Mouse (Mus musculus): ENCODE measurements around the gene Spry2. TPM values are rescaled to one million over a fixed set of nuclear protein-coding genes. Genes with fewer than 3 reads are reported as not detected.

The Spry2 gene
- polyA plus RNA-seq, 1 experiment: 1.3 TPM

DNA sequence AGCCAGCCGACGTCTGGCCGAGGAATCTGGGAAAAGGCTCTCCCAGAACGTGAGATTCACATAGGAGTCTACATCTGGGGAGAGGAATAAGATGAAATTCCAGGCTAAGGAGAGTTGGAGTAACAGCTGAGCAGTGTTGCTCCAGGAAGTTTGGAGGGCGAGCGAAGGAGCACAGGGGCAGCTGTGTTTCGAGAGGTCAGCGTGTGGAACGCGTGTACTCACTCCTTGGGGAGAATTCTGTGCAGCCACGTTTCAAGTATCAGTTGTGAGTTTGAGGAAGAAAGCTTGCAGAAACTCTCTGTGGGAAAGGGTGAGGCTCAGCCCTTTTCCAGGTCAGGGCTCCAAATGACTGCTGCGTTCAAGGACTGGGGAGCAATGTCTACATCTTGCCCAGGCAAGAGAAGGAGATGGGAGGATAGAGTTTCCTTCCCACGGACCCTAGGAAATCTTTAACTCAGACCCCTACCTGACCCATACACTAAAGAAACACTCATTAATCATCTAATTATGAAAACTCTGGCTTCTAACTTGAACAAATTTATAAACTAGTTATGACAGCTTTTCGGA lies 26.2 kb downstream of the Spry2 start:
- Histone ChIP-seq H3K27ac (ENCODE audit: control insufficient read depth, insufficient read depth, low read depth, low read length) (no peak overlapping the region), H3K4me1 (ENCODE audit: control insufficient read depth, insufficient read depth, low read length) (peaks cover 4% of the 10 kb centered on the region; the same call in 1 of the 2 replicates), H3K36me3 (ENCODE audit: control insufficient read depth, insufficient read depth, low read length) (no peaks in the 10 kb centered on the region), H3K4me3 (ENCODE audit: control insufficient read depth, low read depth, low read length) (no peak overlapping the region), H3K27me3 (ENCODE audit: control insufficient read depth, insufficient read depth, low read length) (no peaks in the 10 kb centered on the region)
- TF ChIP-seq POLR2A (IDR thresholded peaks at IDR 0.05; ENCODE audit: control insufficient read depth, low read depth, low read length) (no peak), CTCF (IDR thresholded peaks at IDR 0.05; ENCODE audit: control insufficient read depth, insufficient read depth, insufficient replicate concordance, low read depth, low read length) (no peak)

DNA sequence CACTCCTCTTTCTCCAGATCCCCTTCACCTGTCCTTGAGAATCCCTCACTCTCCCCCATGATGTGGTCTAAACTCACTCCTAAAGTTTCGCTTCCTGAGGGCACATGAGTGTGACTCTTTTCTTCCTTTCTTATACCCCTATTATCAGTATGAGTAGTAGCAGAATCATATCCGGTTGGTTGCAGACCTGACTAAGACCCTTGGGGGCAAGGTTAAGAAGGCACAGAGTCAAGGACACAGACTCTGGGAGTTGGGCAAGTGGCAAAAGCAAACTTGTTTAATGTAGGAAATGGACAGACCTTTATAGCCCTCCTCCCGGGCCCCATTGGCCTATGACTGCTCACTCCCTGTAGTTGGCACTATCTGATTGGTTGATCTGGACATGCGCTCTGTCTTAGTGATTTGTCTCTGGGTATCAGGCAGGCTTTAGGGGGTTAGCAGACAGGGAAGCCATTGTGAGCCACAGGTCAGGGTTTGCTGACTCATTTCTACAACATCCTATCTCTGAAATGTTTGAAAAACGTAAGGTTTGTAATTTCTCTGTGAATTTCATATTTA lies 31.2 kb downstream of the Spry2 start:
- Histone ChIP-seq H3K36me3 (ENCODE audit: control insufficient read depth, insufficient read depth, low read length) (no peaks in the 10 kb centered on the region), H3K4me1 (ENCODE audit: control insufficient read depth, insufficient read depth, low read length) (peaks cover 2% of the 10 kb centered on the region; the same call in 1 of the 2 replicates), H3K27ac (ENCODE audit: control insufficient read depth, insufficient read depth, low read depth, low read length) (no peak overlapping the region), H3K4me3 (ENCODE audit: control insufficient read depth, low read depth, low read length) (no peak overlapping the region), H3K27me3 (ENCODE audit: control insufficient read depth, insufficient read depth, low read length) (no peaks in the 10 kb centered on the region; the same call in 1 of the 2 replicates)
- TF ChIP-seq POLR2A (IDR thresholded peaks at IDR 0.05; ENCODE audit: control insufficient read depth, low read depth, low read length) (no peak), CTCF (IDR thresholded peaks at IDR 0.05; ENCODE audit: control insufficient read depth, insufficient read depth, insufficient replicate concordance, low read depth, low read length) (no peak)

DNA sequence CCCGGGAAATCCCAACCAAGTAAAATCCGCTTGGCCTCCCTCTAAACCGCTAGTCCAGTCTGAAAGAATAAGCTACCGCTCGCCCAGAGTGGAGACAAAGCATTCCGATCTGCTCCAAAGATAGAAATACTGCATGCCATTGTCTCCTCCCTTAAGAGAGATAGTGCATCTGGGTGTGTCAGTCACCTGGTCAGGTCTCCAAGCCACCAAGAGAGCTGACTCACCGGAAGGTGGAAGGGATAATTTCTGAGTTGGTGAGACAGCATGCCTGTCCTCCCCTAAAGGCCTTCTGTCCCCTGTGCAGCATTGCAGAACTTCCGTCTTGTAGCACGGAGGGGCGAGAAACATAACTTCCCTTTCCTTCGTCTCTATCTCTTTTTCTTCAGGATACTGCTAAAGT lies 34.4 kb downstream of the Spry2 start:
- H3K27me3 ChIP-seq (ENCODE audit: control insufficient read depth, insufficient read depth, low read length): no peaks in the 10 kb centered on the region; the same call in 1 of the 2 replicates
- TF ChIP-seq CTCF (IDR thresholded peaks at IDR 0.05; ENCODE audit: control insufficient read depth, insufficient read depth, insufficient replicate concordance, low read depth, low read length) (no peak), POLR2A (IDR thresholded peaks at IDR 0.05; ENCODE audit: control insufficient read depth, low read depth, low read length) (no peak)

DNA sequence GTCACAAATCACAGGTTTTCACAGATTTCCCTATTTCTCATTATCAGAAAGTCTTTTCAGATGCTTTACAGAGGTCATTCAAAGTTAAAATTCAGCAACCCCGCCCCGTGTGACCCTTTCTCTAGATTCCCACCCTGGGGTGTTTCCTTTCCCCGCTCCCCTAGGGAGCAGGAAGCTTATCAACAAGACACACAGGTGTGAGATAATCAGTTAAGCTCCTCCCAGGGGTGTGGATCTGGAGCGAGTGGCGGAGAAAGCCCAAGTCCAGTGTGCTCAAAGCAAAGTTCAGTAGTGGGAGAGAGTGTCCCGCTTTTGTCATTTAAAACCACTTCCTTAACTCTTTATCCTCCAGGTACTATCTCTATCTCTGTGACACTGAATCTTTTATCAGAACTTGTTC lies 35.7 kb downstream of the Spry2 start:
- no peak overlapping the region for H3K4me3 ChIP-seq (ENCODE audit: control insufficient read depth, low read depth, low read length)
- H3K27ac ChIP-seq (ENCODE audit: control insufficient read depth, insufficient read depth, low read depth, low read length): no peak overlapping the region
- H3K27me3 ChIP-seq (ENCODE audit: control insufficient read depth, insufficient read depth, low read length): no peaks in the 10 kb centered on the region; the same call in 1 of the 2 replicates
- H3K36me3 ChIP-seq (ENCODE audit: control insufficient read depth, insufficient read depth, low read length): no peaks in the 10 kb centered on the region
- H3K4me1 ChIP-seq (ENCODE audit: control insufficient read depth, insufficient read depth, low read length): no peaks in the 10 kb centered on the region
- TF ChIP-seq POLR2A (IDR thresholded peaks at IDR 0.05; ENCODE audit: control insufficient read depth, low read depth, low read length) (no peak), CTCF (IDR thresholded peaks at IDR 0.05; ENCODE audit: control insufficient read depth, insufficient read depth, insufficient replicate concordance, low read depth, low read length) (no peak)

More for the DNA sequence above, 34.4 kb downstream of the Spry2 start:
- Histone ChIP-seq H3K4me1 (ENCODE audit: control insufficient read depth, insufficient read depth, low read length) (no peaks in the 10 kb centered on the region), H3K4me3 (ENCODE audit: control insufficient read depth, low read depth, low read length) (no peak overlapping the region), H3K36me3 (ENCODE audit: control insufficient read depth, insufficient read depth, low read length) (no peaks in the 10 kb centered on the region), H3K27ac (ENCODE audit: control insufficient read depth, insufficient read depth, low read depth, low read length) (no peak overlapping the region)

DNA sequence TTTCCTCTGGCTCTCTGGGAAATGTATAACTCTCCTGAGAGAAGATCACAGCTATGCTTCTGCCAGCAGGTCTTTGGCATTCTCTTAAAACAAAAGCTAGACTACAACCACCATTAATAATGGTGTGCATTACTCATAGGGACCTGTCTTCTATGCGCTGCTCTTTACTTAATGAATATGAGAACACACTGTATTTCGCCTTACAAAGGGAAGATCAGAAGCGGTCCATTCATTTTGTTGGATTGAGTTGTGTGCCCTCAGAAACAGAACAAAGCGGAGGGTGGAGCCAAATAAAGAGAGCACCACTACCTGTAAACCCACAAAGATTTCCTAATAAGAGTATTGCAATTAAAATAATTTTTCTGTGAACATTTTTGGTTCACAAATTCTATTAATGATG lies 36.3 kb downstream of the Spry2 start:
- no peak for TF ChIP-seq POLR2A (IDR thresholded peaks at IDR 0.05; ENCODE audit: control insufficient read depth, low read depth, low read length)
- TF ChIP-seq CTCF (IDR thresholded peaks at IDR 0.05; ENCODE audit: control insufficient read depth, insufficient read depth, insufficient replicate concordance, low read depth, low read length): no peak
- no peaks in the 10 kb centered on the region for H3K36me3 ChIP-seq (ENCODE audit: control insufficient read depth, insufficient read depth, low read length)
- H3K4me1 ChIP-seq (ENCODE audit: control insufficient read depth, insufficient read depth, low read length): no peaks in the 10 kb centered on the region
- H3K27ac ChIP-seq (ENCODE audit: control insufficient read depth, insufficient read depth, low read depth, low read length): no peak overlapping the region
- H3K4me3 ChIP-seq (ENCODE audit: control insufficient read depth, low read depth, low read length): no peak overlapping the region
- no peaks in the 10 kb centered on the region; the same call in 1 of the 2 replicates for H3K27me3 ChIP-seq (ENCODE audit: control insufficient read depth, insufficient read depth, low read length)

DNA sequence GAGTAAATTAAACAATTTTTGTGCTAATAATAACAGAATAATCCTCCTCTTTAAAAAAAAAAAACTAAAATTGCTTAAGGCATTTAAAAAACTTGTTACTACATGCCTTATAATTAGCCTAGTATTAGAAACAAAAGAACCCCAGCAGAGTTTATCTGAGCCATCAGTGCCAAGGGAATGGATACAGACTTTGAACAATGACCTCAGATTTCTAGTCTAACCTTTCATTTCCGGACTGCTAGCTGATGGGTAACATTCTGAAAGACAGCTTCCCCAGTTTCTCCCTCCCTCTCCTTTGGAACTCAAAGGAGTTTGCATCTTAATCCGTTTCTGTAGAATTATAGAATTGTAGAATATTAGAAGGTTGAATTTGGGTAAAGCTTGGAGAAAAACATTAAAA lies 36.7 kb downstream of the Spry2 start:
- Histone ChIP-seq H3K36me3 (ENCODE audit: control insufficient read depth, insufficient read depth, low read length) (no peaks in the 10 kb centered on the region), H3K27me3 (ENCODE audit: control insufficient read depth, insufficient read depth, low read length) (no peaks in the 10 kb centered on the region; the same call in 1 of the 2 replicates), H3K4me1 (ENCODE audit: control insufficient read depth, insufficient read depth, low read length) (no peaks in the 10 kb centered on the region), H3K4me3 (ENCODE audit: control insufficient read depth, low read depth, low read length) (no peak overlapping the region), H3K27ac (ENCODE audit: control insufficient read depth, insufficient read depth, low read depth, low read length) (no peak overlapping the region)
- TF ChIP-seq CTCF (IDR thresholded peaks at IDR 0.05; ENCODE audit: control insufficient read depth, insufficient read depth, insufficient replicate concordance, low read depth, low read length) (no peak), POLR2A (IDR thresholded peaks at IDR 0.05; ENCODE audit: control insufficient read depth, low read depth, low read length) (no peak)

DNA sequence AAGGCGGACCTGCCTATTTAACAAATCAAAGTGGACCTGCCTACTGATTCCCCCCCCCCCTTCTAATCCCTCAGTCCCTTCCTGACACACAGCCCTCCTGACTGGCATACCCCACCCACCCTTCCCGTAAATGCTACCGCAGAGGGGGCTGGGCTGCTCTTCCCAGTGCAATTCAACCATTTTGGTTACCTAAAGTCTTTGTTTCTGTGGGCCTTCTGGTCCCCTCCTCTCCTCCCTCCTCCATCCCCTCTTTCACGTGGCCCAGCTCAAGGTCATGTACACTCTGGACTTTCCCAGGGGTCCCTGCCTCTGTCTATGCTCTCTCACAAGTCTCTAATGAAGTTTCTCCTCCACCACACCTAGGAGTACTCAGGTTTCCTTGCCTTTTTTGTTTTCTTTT lies 37.3 kb downstream of the Spry2 start:
- Histone ChIP-seq H3K4me1 (ENCODE audit: control insufficient read depth, insufficient read depth, low read length) (no peaks in the 10 kb centered on the region), H3K4me3 (ENCODE audit: control insufficient read depth, low read depth, low read length) (no peak overlapping the region), H3K27ac (ENCODE audit: control insufficient read depth, insufficient read depth, low read depth, low read length) (no peak overlapping the region), H3K36me3 (ENCODE audit: control insufficient read depth, insufficient read depth, low read length) (no peaks in the 10 kb centered on the region), H3K27me3 (ENCODE audit: control insufficient read depth, insufficient read depth, low read length) (no peaks in the 10 kb centered on the region; the same call in 1 of the 2 replicates)
- TF ChIP-seq CTCF (IDR thresholded peaks at IDR 0.05; ENCODE audit: control insufficient read depth, insufficient read depth, insufficient replicate concordance, low read depth, low read length): no peak
- TF ChIP-seq POLR2A (IDR thresholded peaks at IDR 0.05; ENCODE audit: control insufficient read depth, low read depth, low read length): no peak
